Mouse (Mus musculus) left cerebral cortex, postnatal 25 days (tissue): ENCODE data around the gene Cpvl. TPM values are rescaled to one million over a fixed set of nuclear protein-coding genes. Genes with fewer than 3 reads are reported as not detected.

Source experiments
- DNase-seq, 2 experiments: peaks; one replicate each; pipeline ENCODE4 v3.0.0; 2022; ENCODE audit warnings: low spot score in 2 of 2, mixed read lengths in 1 of 2
- intact Hi-C: fragments of 180-260 bp; cut with DNase I; formaldehyde crosslinking; loops from one replicate; pipeline ENCODE4 v1.15.1; 2025
- total RNA-seq, 2 experiments: library from RNA; stranded (reverse); gene quantifications; 2 replicates each; pipeline ENCODE4 v1.2.3; 2021

Cpvl gene
- total RNA-seq, 2 experiments from 2014 or later: not detected

GRCm38 (mm10) chr6:53904703-53905395 lies 73.6 kb downstream of the Cpvl start:
- intact Hi-C loops: no loop called here
- no peak for DNase-seq

GRCm38 (mm10) chr6:53904186-53904585 lies 74.3 kb downstream of the Cpvl start:
- no peak for DNase-seq
- intact Hi-C loops: no loop called here

- intact Hi-C loops: no loop called here
- DNase-seq: no peak
These were observed 76.7 kb downstream of the Cpvl start for GRCm38 (mm10) chr6:53901741-53902140.

GRCm38 (mm10) chr6:53897872-53898464 lies 80.5 kb downstream of the Cpvl start:
- no peak for DNase-seq
- intact Hi-C loops: no loop called here

GRCm38 (mm10) chr6:53897126-53897525 lies 81.3 kb downstream of the Cpvl start:
- DNase-seq: peak; percentile 32 to 86
- intact Hi-C loops: no loop called here

GRCm38 (mm10) chr6:53893731-53894130 lies 84.7 kb downstream of the Cpvl start:
- intact Hi-C loops: no loop called here
- no peak for DNase-seq

- intact Hi-C loops: no loop called here
These were observed 87.4 kb downstream of the Cpvl start for GRCm38 (mm10) chr6:53891109-53891508.

GRCm38 (mm10) chr6:53884931-53885330 lies 93.5 kb downstream of the Cpvl start:
- peak; percentile 27 to 55 for DNase-seq
- intact Hi-C loops: loop anchor here (2.0 kb wide), 1 partner anchor 70 kb away; no protein-coding TSS in a partner anchor

More at GRCm38 (mm10) chr6:53891109-53891508, 87.4 kb downstream of the Cpvl start:
- no peak for DNase-seq

GRCm38 (mm10) chr6:53884496-53884895 lies 94.0 kb downstream of the Cpvl start:
- DNase-seq: no peak
- intact Hi-C loops: loop anchor here (2.0 kb wide), 1 partner anchor 70 kb away; no protein-coding TSS in a partner anchor

- intact Hi-C loops: no loop called here
- DNase-seq: no peak
These were observed 95.1 kb downstream of the Cpvl start for GRCm38 (mm10) chr6:53883405-53883804.

- intact Hi-C loops: no loop called here
- peak in 1 of 2 experiments; percentile 16 for DNase-seq
These were observed 96.8 kb downstream of the Cpvl start for GRCm38 (mm10) chr6:53881623-53882022.

GRCm38 (mm10) chr6:53881235-53881606 lies 97.2 kb downstream of the Cpvl start:
- intact Hi-C loops: no loop called here
- DNase-seq: peak in 1 of 2 experiments; percentile 5

- peak in 1 of 2 experiments; percentile 44 for DNase-seq
- intact Hi-C loops: no loop called here
These were observed 97.8 kb downstream of the Cpvl start for GRCm38 (mm10) chr6:53880530-53881234.

- intact Hi-C loops: no loop called here
- DNase-seq: no peak
These were observed 98.9 kb downstream of the Cpvl start for GRCm38 (mm10) chr6:53879567-53879966.

- intact Hi-C loops: loop anchor here (5.0 kb wide), 1 partner anchor 58 kb away; no protein-coding TSS in a partner anchor
These were observed 103.5 kb downstream of the Cpvl start for GRCm38 (mm10) chr6:53874881-53875429.

GRCm38 (mm10) chr6:53871903-53872302 lies 106.6 kb downstream of the Cpvl start:
- intact Hi-C loops: loop anchor here (5.0 kb wide), 1 partner anchor 55 kb away; no protein-coding TSS in a partner anchor
- DNase-seq: no peak

More at GRCm38 (mm10) chr6:53874881-53875429, 103.5 kb downstream of the Cpvl start:
- no peak for DNase-seq

GRCm38 (mm10) chr6:53863011-53863410 lies 115.5 kb downstream of the Cpvl start:
- intact Hi-C loops: no loop called here
- no peak for DNase-seq

GRCm38 (mm10) chr6:53859106-53859505 lies 119.4 kb downstream of the Cpvl start:
- DNase-seq: no peak
- intact Hi-C loops: no loop called here

GRCm38 (mm10) chr6:53857822-53858221 lies 120.6 kb downstream of the Cpvl start:
- intact Hi-C loops: no loop called here
- DNase-seq: no peak

- no peak for DNase-seq
- intact Hi-C loops: no loop called here
These were observed 121.7 kb downstream of the Cpvl start for GRCm38 (mm10) chr6:53856775-53857174.
